Mouse (Mus musculus) heart, adult 2 months (tissue): ENCODE measurements around the gene Ptpn13. TPM values are rescaled to one million over a fixed set of nuclear protein-coding genes. Genes with fewer than 3 reads are reported as not detected.

Source experiments
- DNase-seq, 2 experiments: peaks; one replicate each; pipeline ENCODE4 v3.0.0; 2021
- H3K27ac ChIP-seq: fragments of 200-600 bp; 2 replicates; pipeline ENCODE4 v1.8.1; 2022
- H3K27me3 ChIP-seq: fragments of 200-500 bp; 2 replicates; pipeline ENCODE4 v1.6.1; 2012; ENCODE audit warnings: mild to moderate bottlenecking, low read length, inconsistent platforms, mixed read lengths; ENCODE audit not compliant: control insufficient read depth, insufficient read depth
- H3K36me3 ChIP-seq: fragments of 200-500 bp; 2 replicates; pipeline ENCODE4 v1.6.1; 2012; ENCODE audit warnings: low read length, inconsistent platforms; ENCODE audit not compliant: control insufficient read depth, insufficient read depth
- H3K4me1 ChIP-seq: fragments of 200-500 bp; 2 replicates; pipeline ENCODE4 v1.6.1; 2011; ENCODE audit warnings: low read length; ENCODE audit not compliant: control insufficient read depth, insufficient read depth
- H3K4me3 ChIP-seq: fragments of 200-600 bp; 2 replicates; pipeline ENCODE4 v1.8.1; 2022
- H3K79me2 ChIP-seq: fragments of 200-500 bp; replicated peaks from 2 replicates; pipeline ENCODE4 v1.6.1; 2012; ENCODE audit warnings: mild to moderate bottlenecking, inconsistent platforms, low read length, moderate library complexity, mixed read lengths; ENCODE audit not compliant: control insufficient read depth, insufficient read depth
- H3K9ac ChIP-seq: fragments of 200-500 bp; 2 replicates; pipeline ENCODE4 v1.6.1; 2012; ENCODE audit warnings: low read depth, mild to moderate bottlenecking, control low read depth, inconsistent platforms, low read length, mixed read lengths
- CTCF ChIP-seq: fragments of 200-600 bp; IDR thresholded peaks from 2 replicates; pipeline ENCODE4 v1.8.1; 2022; ENCODE audit warnings: antibody characterized with exemption, mild to moderate bottlenecking, moderate library complexity
- EP300 ChIP-seq: fragments of 200-500 bp; IDR thresholded peaks from 2 replicates; pipeline ENCODE4 v1.6.1; 2011; ENCODE audit warnings: low read depth, low read length, control low read depth; ENCODE audit not compliant: insufficient read depth
- POLR2A ChIP-seq: fragments of 200-500 bp; IDR thresholded peaks from 2 replicates; pipeline ENCODE4 v1.6.1; 2011; ENCODE audit warnings: mild to moderate bottlenecking, low read depth, low read length, control low read depth; ENCODE audit not compliant: insufficient read depth
- WGBS: fragments of 180-500 bp; shearing (Covaris S2); methylation state at CpG from one replicate; pipeline ENCODE4 v1.1.7; 2018; 5-methylcytosine and 5-hydroxymethylcytosine counted together
- intact Hi-C: fragments of 180-260 bp; cut with DNase I; formaldehyde crosslinking; loops from one replicate; pipeline ENCODE4 v1.15.1; 2025
- polyA plus RNA-seq: library from polyadenylated mRNA; depleted of rRNA; stranded (reverse); fragments of >200 nt; gene quantifications from 2 replicates; pipeline ENCODE4 v1.2.3, GENCODE M21; 2012
- total RNA-seq, 2 experiments: library from RNA; stranded (reverse); gene quantifications; 2 replicates each; pipeline ENCODE4 v1.2.3; 2021

Ptpn13 gene
- total and polyA plus RNA-seq, 3 experiments = 2.1 to 5.8 (median 5.3) TPM

DNA sequence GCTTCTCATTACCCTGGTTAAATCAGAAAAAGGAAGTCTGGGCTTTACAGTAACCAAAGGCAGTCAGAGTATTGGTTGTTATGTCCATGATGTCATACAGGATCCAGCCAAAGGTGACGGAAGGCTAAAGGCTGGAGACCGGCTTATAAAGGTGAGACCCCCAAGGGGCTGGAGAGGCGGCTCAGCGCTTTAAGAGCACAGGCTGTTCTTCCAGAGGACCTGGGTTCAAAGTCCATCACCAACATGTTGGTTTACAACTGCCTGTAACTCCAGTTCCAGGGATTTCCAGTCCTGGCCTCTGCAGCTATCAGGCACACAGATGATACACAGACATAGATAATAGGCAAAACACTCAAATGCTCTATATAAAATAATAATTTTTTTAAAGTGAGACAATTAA, 143.0 kb downstream of the Ptpn13 start:
- intact Hi-C loops = no loop called here
- H3K27ac ChIP-seq = no peak overlapping the region
- H3K79me2 ChIP-seq = no peaks in the 10 kb centered on the region
- TF ChIP-seq CTCF = no peak
- no peak for TF ChIP-seq POLR2A
- TF ChIP-seq EP300 = no peak
- WGBS = 76% methylated on average over 4 of the region's 4 CpGs
- no peak for DNase-seq
- no peaks in the 10 kb centered on the region for H3K4me1 ChIP-seq
- no peaks in the 10 kb centered on the region for H3K27me3 ChIP-seq
- H3K9ac ChIP-seq = no peak overlapping the region
- H3K4me3 ChIP-seq = no peak overlapping the region
- H3K36me3 ChIP-seq = no peaks in the 10 kb centered on the region

DNA sequence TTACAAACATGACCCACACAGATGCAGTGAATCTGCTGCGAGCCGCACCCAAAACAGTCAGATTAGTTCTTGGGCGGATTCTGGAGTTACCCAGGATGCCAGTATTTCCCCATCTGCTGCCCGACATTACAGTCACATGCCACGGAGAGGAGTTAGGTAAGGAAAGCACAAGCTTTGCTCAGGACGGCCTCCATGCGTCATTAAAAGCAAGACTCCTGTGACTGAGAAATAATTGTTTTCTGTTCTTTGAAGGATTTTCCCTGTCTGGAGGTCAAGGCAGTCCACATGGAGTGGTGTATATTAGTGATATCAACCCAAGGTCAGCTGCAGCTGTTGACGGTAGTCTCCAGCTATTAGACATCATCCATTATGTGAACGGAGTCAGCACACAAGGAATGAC, 144.5 kb downstream of the Ptpn13 start:
- TF ChIP-seq EP300 (no peak), CTCF (no peak), POLR2A (no peak)
- intact Hi-C loops = no loop called here
- Histone ChIP-seq H3K9ac (no peak overlapping the region), H3K27ac (no peak overlapping the region), H3K27me3 (no peaks in the 10 kb centered on the region), H3K4me3 (no peak overlapping the region), H3K79me2 (no peaks in the 10 kb centered on the region), H3K4me1 (no peaks in the 10 kb centered on the region), H3K36me3 (no peaks in the 10 kb centered on the region)
- no peak for DNase-seq
- 88% methylated on average over 9 of the region's 9 CpGs for WGBS

DNA sequence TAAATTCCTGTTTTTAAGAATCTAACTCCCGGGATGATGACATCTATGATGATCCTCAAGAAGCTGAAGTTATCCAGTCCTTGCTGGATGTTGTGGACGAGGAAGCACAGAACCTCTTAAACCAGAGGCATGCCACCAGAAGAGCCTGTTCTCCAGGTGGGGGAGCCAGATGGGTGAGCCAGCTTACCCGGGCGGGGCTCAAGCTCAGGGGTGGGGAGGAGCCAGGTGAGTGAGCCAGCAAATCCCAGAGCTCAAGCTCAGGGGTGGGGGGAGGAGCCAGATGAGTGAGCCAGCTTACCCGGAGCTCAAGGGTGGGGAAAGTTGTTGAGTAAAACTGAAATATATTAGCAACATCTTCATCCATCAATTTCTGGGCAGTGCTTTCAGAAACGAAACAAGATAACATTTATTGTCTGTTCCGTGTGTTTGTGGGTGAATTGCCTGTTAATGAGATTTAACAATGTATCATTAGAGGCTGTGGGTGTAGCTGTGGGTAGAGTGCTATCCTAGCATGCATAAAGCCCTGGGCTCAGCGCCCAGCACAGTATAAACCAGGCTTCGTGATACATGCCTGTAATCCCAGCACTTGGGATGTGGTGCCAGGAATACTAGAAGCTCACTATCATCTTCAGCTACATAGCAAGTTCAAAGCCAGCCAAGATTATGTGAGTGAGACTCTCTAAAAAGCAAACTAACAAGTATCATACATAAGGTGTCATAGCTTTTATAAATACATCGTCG, 154.9 kb downstream of the Ptpn13 start:
- DNase-seq = no peak

DNA sequence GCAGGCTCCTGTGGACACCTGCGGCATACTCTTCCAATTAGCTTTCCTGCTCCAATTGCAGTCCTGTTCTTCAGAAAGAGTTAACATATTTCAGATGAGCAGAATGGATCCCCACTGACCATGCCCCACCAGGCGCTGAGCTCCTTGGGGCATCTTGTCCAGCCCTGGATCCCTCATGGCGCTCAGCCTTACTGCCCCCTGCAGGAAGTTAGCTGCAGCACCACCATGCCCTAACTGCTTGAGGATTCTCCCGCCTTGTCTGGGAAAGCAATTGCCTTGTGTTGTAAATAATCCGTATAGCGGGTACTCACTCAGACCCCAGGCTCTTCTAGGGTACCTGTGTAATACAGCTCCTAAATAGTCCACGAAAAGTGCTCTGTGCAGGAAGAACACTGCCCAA, 162.2 kb downstream of the Ptpn13 start:
- WGBS = 74% methylated on average over 7 of the region's 7 CpGs
- TF ChIP-seq POLR2A (no peak), EP300 (no peak), CTCF (peak; percentile 59)
- Histone ChIP-seq H3K4me1 (no peaks in the 10 kb centered on the region), H3K27me3 (no peaks in the 10 kb centered on the region; the same call in 1 of the 2 replicates), H3K9ac (no peak overlapping the region), H3K79me2 (no peaks in the 10 kb centered on the region), H3K27ac (no peak overlapping the region), H3K4me3 (no peak overlapping the region), H3K36me3 (no peaks in the 10 kb centered on the region)
- no peak for DNase-seq
- intact Hi-C loops = no loop called here

More for the DNA sequence above, 154.9 kb downstream of the Ptpn13 start:
- H3K79me2 ChIP-seq = no peaks in the 10 kb centered on the region
- intact Hi-C loops = no loop called here
- TF ChIP-seq POLR2A (no peak), CTCF (no peak), EP300 (no peak)
- H3K4me1 ChIP-seq = no peaks in the 10 kb centered on the region
- no peak overlapping the region for H3K4me3 ChIP-seq
- H3K9ac ChIP-seq = no peak overlapping the region
- 69% methylated on average over 11 of the region's 11 CpGs for WGBS
- H3K36me3 ChIP-seq = no peaks in the 10 kb centered on the region
- H3K27ac ChIP-seq = no peak overlapping the region
- H3K27me3 ChIP-seq = no peaks in the 10 kb centered on the region

DNA sequence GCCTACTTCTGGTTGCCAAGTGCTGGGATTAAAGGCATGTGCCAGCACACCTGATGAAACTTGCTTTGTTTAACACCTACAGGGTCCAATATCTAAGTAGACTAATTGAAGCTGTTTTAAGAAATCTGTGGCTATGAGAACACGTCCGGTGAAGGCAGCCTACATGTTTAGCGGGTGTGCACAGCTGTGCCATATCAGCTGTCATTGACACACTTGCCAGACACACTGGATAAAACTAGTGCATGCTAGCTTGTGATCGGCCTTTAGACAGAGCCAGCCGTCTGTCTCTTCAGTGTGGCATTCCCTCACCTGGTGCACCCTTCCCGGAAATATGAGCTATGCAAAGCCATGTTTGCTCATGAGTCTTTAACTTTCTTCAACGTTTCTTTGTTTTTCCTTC, 166.9 kb downstream of the Ptpn13 start:
- Histone ChIP-seq H3K4me1 (no peaks in the 10 kb centered on the region; the same call in 1 of the 2 replicates), H3K36me3 (no peaks in the 10 kb centered on the region), H3K27ac (no peak overlapping the region; the same call in 1 of the 2 replicates), H3K79me2 (no peaks in the 10 kb centered on the region), H3K4me3 (no peak overlapping the region), H3K9ac (no peak overlapping the region), H3K27me3 (no peaks in the 10 kb centered on the region; the same call in 1 of the 2 replicates)
- WGBS = 49% methylated on average over 7 of the region's 7 CpGs
- TF ChIP-seq CTCF = no peak
- TF ChIP-seq EP300 = no peak
- TF ChIP-seq POLR2A = no peak
- intact Hi-C loops = no loop called here
- DNase-seq = no peak

DNA sequence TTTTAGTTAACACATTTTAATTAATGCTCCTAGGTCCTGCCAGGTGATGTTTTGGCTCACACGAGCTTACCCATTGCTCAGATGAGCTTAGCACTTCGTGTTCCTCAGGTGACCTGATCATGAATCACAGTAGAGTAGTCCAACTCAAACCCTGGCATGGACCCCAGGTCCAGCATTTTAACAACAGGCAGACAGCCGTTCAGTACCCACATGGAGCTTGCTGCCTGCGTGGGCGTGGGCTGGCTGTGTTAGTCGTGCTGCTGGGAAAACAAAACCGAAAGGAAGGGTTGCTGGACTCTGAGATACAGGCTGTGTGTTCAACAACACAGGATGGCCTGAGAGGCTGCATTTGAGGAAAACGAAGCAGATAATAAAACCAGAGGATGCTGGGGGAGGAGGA, 167.7 kb downstream of the Ptpn13 start:
- no peak for TF ChIP-seq POLR2A
- no peak for TF ChIP-seq CTCF
- TF ChIP-seq EP300 = no peak
- DNase-seq = peak in 1 of 2 experiments; percentile 47
- intact Hi-C loops = no loop called here
- no peaks in the 10 kb centered on the region for H3K36me3 ChIP-seq
- H3K79me2 ChIP-seq = no peaks in the 10 kb centered on the region
- WGBS = 41% methylated on average over 8 of the region's 8 CpGs
- no peaks in the 10 kb centered on the region; the same call in 1 of the 2 replicates for H3K4me1 ChIP-seq
- H3K27me3 ChIP-seq = no peaks in the 10 kb centered on the region
- no peak overlapping the region for H3K4me3 ChIP-seq
- H3K9ac ChIP-seq = no peak overlapping the region
- no peak overlapping the region; the same call in 1 of the 2 replicates for H3K27ac ChIP-seq
